Mouse (Mus musculus) heart, adult 2 months (tissue): ENCODE measurements around the gene Luc7l. TPM values are rescaled to one million over a fixed set of nuclear protein-coding genes. Genes with fewer than 3 reads are reported as not detected.

Experiments
- DNase-seq, 2 experiments: peaks; one replicate each; pipeline ENCODE4 v3.0.0; 2021
- H3K27ac ChIP-seq: fragments of 200-600 bp; 2 replicates; pipeline ENCODE4 v1.8.1; 2022
- H3K27me3 ChIP-seq: fragments of 200-500 bp; 2 replicates; pipeline ENCODE4 v1.6.1; 2012; ENCODE audit warnings: mild to moderate bottlenecking, low read length, inconsistent platforms, mixed read lengths; ENCODE audit not compliant: control insufficient read depth, insufficient read depth
- H3K36me3 ChIP-seq: fragments of 200-500 bp; 2 replicates; pipeline ENCODE4 v1.6.1; 2012; ENCODE audit warnings: low read length, inconsistent platforms; ENCODE audit not compliant: control insufficient read depth, insufficient read depth
- H3K4me1 ChIP-seq: fragments of 200-500 bp; 2 replicates; pipeline ENCODE4 v1.6.1; 2011; ENCODE audit warnings: low read length; ENCODE audit not compliant: control insufficient read depth, insufficient read depth
- H3K4me3 ChIP-seq: fragments of 200-600 bp; 2 replicates; pipeline ENCODE4 v1.8.1; 2022
- H3K79me2 ChIP-seq: fragments of 200-500 bp; replicated peaks from 2 replicates; pipeline ENCODE4 v1.6.1; 2012; ENCODE audit warnings: mild to moderate bottlenecking, inconsistent platforms, low read length, moderate library complexity, mixed read lengths; ENCODE audit not compliant: control insufficient read depth, insufficient read depth
- H3K9ac ChIP-seq: fragments of 200-500 bp; 2 replicates; pipeline ENCODE4 v1.6.1; 2012; ENCODE audit warnings: low read depth, mild to moderate bottlenecking, control low read depth, inconsistent platforms, low read length, mixed read lengths
- CTCF ChIP-seq: fragments of 200-600 bp; IDR thresholded peaks from 2 replicates; pipeline ENCODE4 v1.8.1; 2022; ENCODE audit warnings: antibody characterized with exemption, mild to moderate bottlenecking, moderate library complexity
- EP300 ChIP-seq: fragments of 200-500 bp; IDR thresholded peaks from 2 replicates; pipeline ENCODE4 v1.6.1; 2011; ENCODE audit warnings: low read depth, low read length, control low read depth; ENCODE audit not compliant: insufficient read depth
- POLR2A ChIP-seq: fragments of 200-500 bp; IDR thresholded peaks from 2 replicates; pipeline ENCODE4 v1.6.1; 2011; ENCODE audit warnings: mild to moderate bottlenecking, low read depth, low read length, control low read depth; ENCODE audit not compliant: insufficient read depth
- WGBS: fragments of 180-500 bp; shearing (Covaris S2); methylation state at CpG from one replicate; pipeline ENCODE4 v1.1.7; 2018; 5-methylcytosine and 5-hydroxymethylcytosine counted together
- intact Hi-C: fragments of 180-260 bp; cut with DNase I; formaldehyde crosslinking; loops from one replicate; pipeline ENCODE4 v1.15.1; 2025
- polyA plus RNA-seq: library from polyadenylated mRNA; depleted of rRNA; stranded (reverse); fragments of >200 nt; gene quantifications from 2 replicates; pipeline ENCODE4 v1.2.3, GENCODE M21; 2012
- total RNA-seq, 2 experiments: library from RNA; stranded (reverse); gene quantifications; 2 replicates each; pipeline ENCODE4 v1.2.3; 2021

Luc7l gene
- total and polyA plus RNA-seq, 3 experiments = 13.2 to 16.3 (median 13.6) TPM

GRCm38 (mm10) chr17:26232863-26233262, 19.8 kb upstream of the Luc7l start:
- TF ChIP-seq EP300 = no peak
- TF ChIP-seq CTCF = peak; percentile 38
- intact Hi-C loops = no loop called here

DNA sequence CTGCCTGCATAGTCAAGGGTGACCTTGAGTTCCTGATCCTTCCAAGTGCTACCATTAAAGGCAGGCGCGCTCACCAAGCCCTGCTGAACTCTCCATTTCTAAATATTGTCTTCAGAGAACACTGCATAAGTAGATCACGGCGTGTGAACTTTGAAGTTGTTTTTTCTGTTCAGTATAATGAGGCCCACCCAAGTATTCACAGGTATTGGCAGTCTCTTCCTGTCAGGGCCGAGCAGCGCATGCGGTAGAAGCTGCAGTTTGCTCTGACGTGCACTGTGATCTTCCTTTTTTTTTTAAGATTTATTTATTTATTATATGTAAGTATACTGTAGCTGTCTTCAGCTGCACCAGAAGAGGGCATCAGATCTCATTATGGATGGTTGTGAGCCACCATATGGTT, 18.3 kb upstream of the Luc7l start:
- intact Hi-C loops = no loop called here
- WGBS = 87% methylated on average over 8 of the region's 8 CpGs
- TF ChIP-seq POLR2A (no peak), CTCF (no peak), EP300 (no peak)
- H3K9ac ChIP-seq = no peak overlapping the region
- peaks cover 1% of the 10 kb centered on the region; the same call in 1 of the 2 replicates for H3K4me1 ChIP-seq
- no peak overlapping the region for H3K4me3 ChIP-seq
- no peaks in the 10 kb centered on the region for H3K27me3 ChIP-seq
- H3K27ac ChIP-seq = no peak overlapping the region
- DNase-seq = no peak
- H3K79me2 ChIP-seq = peaks cover 7% of the 10 kb centered on the region; the same call in 1 of the 2 replicates
- peaks cover 2% of the 10 kb centered on the region; the same call in 1 of the 2 replicates for H3K36me3 ChIP-seq

More at GRCm38 (mm10) chr17:26232863-26233262, 19.8 kb upstream of the Luc7l start:
- Histone ChIP-seq H3K27me3 (no peaks in the 10 kb centered on the region), H3K9ac (no peak overlapping the region), H3K4me3 (no peak overlapping the region), H3K4me1 (0 out of 2 replicates have a peak, but pooled peaks cover 1% of the 10 kb centered on the region), H3K79me2 (peaks cover 6% of the 10 kb centered on the region; the same call in 1 of the 2 replicates), H3K27ac (no peak overlapping the region), H3K36me3 (peaks cover 2% of the 10 kb centered on the region; the same call in 1 of the 2 replicates)
- WGBS = 78% methylated on average over 8 of the region's 8 CpGs
- no peak for DNase-seq

GRCm38 (mm10) chr17:26235077-26235815, 17.4 kb upstream of the Luc7l start:
- no peaks in the 10 kb centered on the region for H3K27me3 ChIP-seq
- peaks cover 1% of the 10 kb centered on the region; the same call in 1 of the 2 replicates for H3K4me1 ChIP-seq
- 55% methylated on average over 13 of the region's 13 CpGs for WGBS
- TF ChIP-seq POLR2A = no peak
- no peak for TF ChIP-seq EP300
- no peak for TF ChIP-seq CTCF
- no peak overlapping the region for H3K4me3 ChIP-seq
- intact Hi-C loops = no loop called here
- peaks cover 2% of the 10 kb centered on the region; the same call in 1 of the 2 replicates for H3K36me3 ChIP-seq
- H3K9ac ChIP-seq = no peak overlapping the region
- peak overlapping the region; percentile 3 for H3K27ac ChIP-seq
- H3K79me2 ChIP-seq = peaks cover 4% of the 10 kb centered on the region; the same call in 1 of the 2 replicates
- peak in 1 of 2 experiments; percentile 20 for DNase-seq

DNA sequence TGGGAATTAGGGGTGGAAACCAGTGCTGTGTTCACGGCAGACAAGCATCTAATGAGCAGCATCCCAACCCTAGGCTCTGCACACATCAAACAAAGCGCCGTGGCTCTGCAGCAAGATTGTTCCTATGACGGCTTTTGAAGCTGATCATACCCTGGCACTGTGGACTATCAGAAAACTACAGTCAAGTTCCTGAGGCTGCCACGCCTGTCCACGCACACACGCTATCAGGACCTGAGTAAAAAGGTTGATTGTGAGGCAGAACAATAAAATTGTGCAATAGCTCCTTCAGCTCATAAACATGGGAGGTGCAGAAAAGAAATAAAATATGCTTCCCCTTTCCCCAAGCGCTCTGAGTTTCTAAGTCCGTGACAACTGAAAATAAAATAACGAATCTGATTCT, 15.0 kb upstream of the Luc7l start:
- WGBS = 83% methylated on average over 10 of the region's 10 CpGs
- H3K9ac ChIP-seq = no peak overlapping the region
- intact Hi-C loops = no loop called here
- no peak for DNase-seq
- H3K27me3 ChIP-seq = no peaks in the 10 kb centered on the region
- peaks cover 1% of the 10 kb centered on the region; the same call in 1 of the 2 replicates for H3K79me2 ChIP-seq
- no peak overlapping the region for H3K4me3 ChIP-seq
- H3K36me3 ChIP-seq = peaks cover 2% of the 10 kb centered on the region; the same call in 1 of the 2 replicates
- TF ChIP-seq EP300 = no peak
- TF ChIP-seq CTCF = no peak
- TF ChIP-seq POLR2A = no peak
- H3K4me1 ChIP-seq = peaks cover 3% of the 10 kb centered on the region; the same call in 1 of the 2 replicates
- no peak overlapping the region for H3K27ac ChIP-seq

DNA sequence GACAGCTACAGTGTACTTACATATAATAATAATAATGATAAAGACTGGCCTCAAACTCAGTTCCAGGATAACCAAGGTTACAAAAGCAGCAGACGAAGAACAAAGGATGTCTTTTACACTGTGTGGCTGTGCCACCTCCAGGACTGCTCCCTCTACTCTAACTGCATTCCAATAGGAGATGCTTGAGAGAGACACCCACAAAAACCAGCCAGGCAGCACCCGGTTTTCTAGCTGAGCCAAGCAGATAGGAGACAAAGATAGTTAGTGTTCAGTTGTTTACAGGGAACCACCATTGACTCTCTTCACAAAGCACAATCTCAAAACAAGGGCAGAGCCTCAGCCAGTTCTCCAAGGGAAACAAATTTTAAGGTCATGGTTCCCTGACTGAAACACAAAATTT, 13.1 kb upstream of the Luc7l start:
- no peak for DNase-seq
- 44% methylated on average over 2 of the region's 2 CpGs for WGBS
- intact Hi-C loops = no loop called here
- Histone ChIP-seq H3K27me3 (no peaks in the 10 kb centered on the region), H3K36me3 (peaks cover 2% of the 10 kb centered on the region; the same call in 1 of the 2 replicates), H3K27ac (no peak overlapping the region), H3K9ac (no peak overlapping the region), H3K4me1 (peaks cover 6% of the 10 kb centered on the region; the same call in 1 of the 2 replicates), H3K79me2 (peaks cover 1% of the 10 kb centered on the region; the same call in 1 of the 2 replicates), H3K4me3 (no peak overlapping the region)
- TF ChIP-seq EP300 (no peak), CTCF (no peak), POLR2A (no peak)
